2 mouse cellular contexts compared by ENCODE assay signal in the genomic region with DNA sequence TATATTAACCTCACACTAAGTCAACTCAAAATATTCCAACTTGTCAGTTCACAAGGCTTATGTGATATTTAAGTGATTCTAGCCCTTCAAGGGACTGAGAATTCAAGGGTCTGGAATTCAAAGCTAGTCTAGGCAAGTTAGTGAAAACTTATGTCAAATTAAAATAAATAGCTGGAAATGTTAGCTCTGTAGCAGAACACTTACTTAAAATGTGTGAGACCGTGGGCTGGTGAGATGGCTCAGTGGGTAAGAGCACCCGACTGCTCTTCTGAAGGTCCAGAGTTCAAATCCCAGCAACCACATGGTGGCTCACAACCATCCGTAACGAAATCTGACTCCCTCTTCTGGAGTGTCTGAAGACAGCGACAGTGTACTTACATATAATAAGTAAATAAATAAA. TPM values are rescaled to one million over a fixed set of nuclear protein-coding genes. Genes with fewer than 3 reads are reported as not detected.
DNase-seq lines count a peak whose midpoint lies in the region; TF ChIP-seq lines count a peak whose summit lies in the region.
"Not testable (repeated sequence)": the region's sequence is repeated elsewhere in the genome, so short reads cannot be mapped to it uniquely, and the experiment has no call there.

No protein-coding gene starts in this region.

- dilution Hi-C loops in CH12.LX (cut with MboI; ENCODE audit: extremely low pct_ligation_motif_present, extremely low pct_unique_long_range_greater_than_20kb, low sequenced_read_pairs) = not testable (repeated sequence)

- H3K4me1 ChIP-seq in CH12.LX (ENCODE audit: control insufficient read depth in 1 of 2, insufficient read depth in 2 of 2) = peaks cover 0 to 33% of the 10 kb centered on the region in 2 experiments; a peak in 2 of 4 replicates
- H3K4me1 ChIP-seq in MEL (ENCODE audit: control insufficient read depth in 1 of 2, insufficient read depth in 2 of 2, low read length in 2 of 2) = not testable (repeated sequence)

- H3K36me3 ChIP-seq in CH12.LX (replicated peaks in 1 of 2; ENCODE audit: control insufficient read depth in 1 of 2, insufficient read depth in 1 of 2, low read length in 1 of 2) = peaks cover 10 to 63% of the 10 kb centered on the region in 2 experiments
- not testable (repeated sequence) for H3K36me3 ChIP-seq in MEL (ENCODE audit: control insufficient read depth in 1 of 2, insufficient read depth in 2 of 2, low read length in 2 of 2)

- not testable (repeated sequence) for DNase-seq in CH12.LX (ENCODE audit: extremely low read depth); MEL (ENCODE audit: low read depth, low spot score)

- not testable (repeated sequence) for TF ChIP-seq CTCF in CH12.LX (conservative IDR thresholded peaks at IDR 0.05 in 1 of 2, IDR thresholded peaks at IDR 0.05 in 1 of 2; ENCODE audit: low read depth in 2 of 2, low read length in 2 of 2); MEL (IDR thresholded peaks at IDR 0.05 in 2 of 3, conservative IDR thresholded peaks at IDR 0.05 in 1 of 3; ENCODE audit: control insufficient read depth in 1 of 3, insufficient read depth in 1 of 3, low read depth in 2 of 3, low read length in 3 of 3, poor library complexity in 1 of 3, severe bottlenecking in 1 of 3)

- H3K27ac ChIP-seq in CH12.LX (ENCODE audit: insufficient read depth, low read depth); MEL (ENCODE audit: control insufficient read depth, low read depth, low read length): not testable (repeated sequence)

- not testable (repeated sequence) for TF ChIP-seq EP300 in CH12.LX (IDR thresholded peaks at IDR 0.05; ENCODE audit: low read length); MEL (IDR thresholded peaks at IDR 0.05; ENCODE audit: low read depth in 1 of 2, low read length in 2 of 2)

- H3K79me2 ChIP-seq in CH12.LX (replicated peaks; ENCODE audit: control insufficient read depth, extremely low read depth, insufficient read depth, poor library complexity, severe bottlenecking); MEL (ENCODE audit: control insufficient read depth, insufficient read depth, low read length, poor library complexity): not testable (repeated sequence)

- not testable (repeated sequence) for H3K27me3 ChIP-seq in CH12.LX (replicated peaks); MEL (ENCODE audit: control insufficient read depth in 1 of 2, insufficient read depth in 2 of 2, low read length in 2 of 2)

- H3K4me3 ChIP-seq in CH12.LX (replicated peaks in 1 of 3; ENCODE audit: low read depth in 2 of 3, low read length in 2 of 3, poor library complexity in 1 of 3); MEL (ENCODE audit: control insufficient read depth in 1 of 2, insufficient read depth in 1 of 2, low read depth in 2 of 2, low read length in 2 of 2): not testable (repeated sequence)

- TF ChIP-seq RAD21 in CH12.LX (IDR thresholded peaks at IDR 0.05; ENCODE audit: low read depth, low read length); MEL (IDR thresholded peaks at IDR 0.05; ENCODE audit: low read depth, low read length): not testable (repeated sequence)

- H3K9ac ChIP-seq in CH12.LX (ENCODE audit: insufficient read depth, low read depth); MEL (ENCODE audit: control insufficient read depth, low read depth, low read length, poor library complexity, severe bottlenecking): not testable (repeated sequence)

- TF ChIP-seq POLR2A in CH12.LX (IDR thresholded peaks at IDR 0.05; ENCODE audit: low read depth, low read length); MEL (IDR thresholded peaks at IDR 0.05; ENCODE audit: control insufficient read depth in 1 of 2, insufficient read depth in 1 of 2, low read depth in 1 of 2, low read length in 2 of 2, poor library complexity in 1 of 2): not testable (repeated sequence)

- not testable (repeated sequence) for H3K9me3 ChIP-seq in CH12.LX (replicated peaks; ENCODE audit: low read length); MEL (replicated peaks; ENCODE audit: insufficient read depth, low read length)

- H3K4me2 ChIP-seq in CH12.LX (ENCODE audit: insufficient read depth, low read depth, poor library complexity, severe bottlenecking) = not testable (repeated sequence)

- in situ Hi-C loops in CH12.LX (cut with MboI; ENCODE audit: low pct_ligation_motif_present, low pct_unique_long_range_greater_than_20kb, low sequenced_read_pairs) = not testable (repeated sequence)

TF ChIP-seq in CH12.LX, 34 proteins besides CTCF, POLR2A, EP300 and RAD21:
- TF ChIP-seq TBP (conservative IDR thresholded peaks at IDR 0.05; ENCODE audit: low read depth, low read length) = peak; percentile 65

TF ChIP-seq in MEL, 35 proteins besides CTCF, POLR2A, EP300 and RAD21:
- peak; percentile 91 for TF ChIP-seq TBP (IDR thresholded peaks at IDR 0.05; ENCODE audit: low read depth, low read length)

RNA-seq across cellular contexts. Expression of a gene that starts 27.3 kb away (rescaled TPM):
- total RNA-seq in CH12.LX (2012; rRNA removed) = 86.0 and 109 TPM in 2 replicates
- total RNA-seq in CH12.LX (2014; rRNA removed) = 168 TPM in 2 replicates
- polyA plus RNA-seq in CH12.LX (2012; ENCODE audit: insufficient read length, low read depth) = 189 and 193 TPM in 2 replicates
- total RNA-seq in MEL (2012; rRNA removed) = 93.7 and 114 TPM in 2 replicates
- polyA plus RNA-seq in MEL (2012; ENCODE audit: insufficient read depth in 1 of 2, insufficient read length in 2 of 2, low read depth in 1 of 2, low replicate concordance in 2 of 2, missing spikeins in 1 of 2) = 100 to 1,000 TPM in 1 of 2 experiments, not detected in 1; 212 TPM
